10 mouse cellular contexts compared by ENCODE assay signal in the genomic region with DNA sequence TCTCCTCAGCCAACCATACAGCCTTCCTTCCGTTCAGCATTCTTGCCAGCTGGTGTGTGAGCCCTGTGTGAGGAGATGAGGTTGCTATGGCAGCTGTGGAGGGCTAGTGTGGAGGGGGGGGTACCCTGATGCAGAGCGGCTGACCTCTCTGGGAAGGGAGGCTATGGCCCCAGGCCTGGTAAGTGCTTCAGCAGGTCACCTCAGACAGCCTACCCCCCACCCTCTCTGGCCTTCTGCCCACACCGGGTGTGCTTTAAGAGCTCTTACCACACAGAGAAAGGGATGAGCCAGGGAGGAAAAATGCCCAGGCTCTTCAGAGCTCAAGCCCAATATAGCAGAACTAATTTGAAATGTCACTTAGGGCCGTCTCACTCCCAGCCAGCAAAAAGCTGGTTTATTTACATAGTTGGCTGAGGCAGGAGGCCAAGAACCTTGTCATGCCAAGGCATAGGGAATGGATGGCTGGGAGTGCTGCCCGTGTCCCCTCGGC.
DNase-seq lines count a peak whose midpoint lies in the region; ATAC-seq and TF ChIP-seq lines count a peak whose summit lies in the region.
"Had no signal": no experiment of that assay in that cellular context is flagged by ENCODE, and none has a peak within 500 bp of the region (broad histone marks: within the 10 kb centered on the region; RNA-seq: fewer than 3 reads in every experiment).

No protein-coding gene starts in this region.

- H3K9ac ChIP-seq in embryonic facial prominence, embryonic 14.5 days (ENCODE audit: low read depth, low read length) = no peak overlapping the region
- H3K9ac ChIP-seq in intestine, embryonic 16.5 days (ENCODE audit: low read depth, low read length) = no peak overlapping the region
- H3K9ac ChIP-seq in neural tube, embryonic 13.5 days = no peak overlapping the region
- H3K9ac ChIP-seq: heart, embryonic 13.5 days had no signal

- intact Hi-C loops in left cerebral cortex, adult 2 months (cut with DNase I) = no loop called here

- peak; percentile 8 to 10 for DNase-seq in layer of hippocampus, adult 8-10 months (ENCODE audit: low spot score in 2 of 2)
- DNase-seq in layer of hippocampus, adult 11-12 months (ENCODE audit: low spot score) = no peak
- peak; percentile 58 for DNase-seq in embryonic facial prominence, embryonic 14.5 days (ENCODE audit: low spot score)
- no peak for DNase-seq in left cerebral cortex, adult 2 months (ENCODE audit: extremely low spot score in 1 of 2, low spot score in 2 of 2)
- DNase-seq in ovary, adult 18-20 months (ENCODE audit: low spot score) = no peak
- DNase-seq: cerebellum, adult 9-11 months had no signal

- ATAC-seq in embryonic facial prominence, embryonic 14.5 days (ENCODE audit: low read depth) = peak; percentile 86
- ATAC-seq in intestine, embryonic 16.5 days = peak; percentile 42; the same call in 1 of the 2 replicates
- ATAC-seq in neural tube, embryonic 13.5 days (ENCODE audit: low read depth) = peak; percentile 89
- no peak for ATAC-seq in megakaryocyte progenitor cell, adult 5-6 weeks (replicated peaks; ENCODE audit: poor library complexity)

- no peaks in the 10 kb centered on the region for H3K9me3 ChIP-seq in embryonic facial prominence, embryonic 14.5 days (ENCODE audit: control insufficient read depth, low read length)
- no peaks in the 10 kb centered on the region for H3K9me3 ChIP-seq in intestine, embryonic 16.5 days (ENCODE audit: control insufficient read depth, low read length)
- no peaks in the 10 kb centered on the region for H3K9me3 ChIP-seq in neural tube, embryonic 13.5 days
- H3K9me3 ChIP-seq: heart, embryonic 13.5 days had no signal

- no peak overlapping the region for H3K4me3 ChIP-seq in embryonic facial prominence, embryonic 14.5 days (ENCODE audit: low read depth, low read length)
- no peak overlapping the region for H3K4me3 ChIP-seq in intestine, embryonic 16.5 days (ENCODE audit: low read length)
- H3K4me3 ChIP-seq in neural tube, embryonic 13.5 days = no peak overlapping the region
- no peak overlapping the region for H3K4me3 ChIP-seq in left cerebral cortex, adult 2 months
- H3K4me3 ChIP-seq: heart, embryonic 13.5 days had no signal

- TF ChIP-seq CTCF in left cerebral cortex, adult 2 months (IDR thresholded peaks at IDR 0.05) = no peak

- no peaks in the 10 kb centered on the region for H3K4me1 ChIP-seq in embryonic facial prominence, embryonic 14.5 days (ENCODE audit: control insufficient read depth, insufficient read depth, low read length)
- H3K4me1 ChIP-seq in intestine, embryonic 16.5 days (ENCODE audit: control insufficient read depth, insufficient read depth, low read length) = no peaks in the 10 kb centered on the region
- H3K4me1 ChIP-seq in neural tube, embryonic 13.5 days (replicated peaks) = peaks cover 9% of the 10 kb centered on the region; the same call in 1 of the 2 replicates

- no peaks in the 10 kb centered on the region for H3K36me3 ChIP-seq in embryonic facial prominence, embryonic 14.5 days (ENCODE audit: control insufficient read depth, insufficient read depth, low read length)
- no peaks in the 10 kb centered on the region for H3K36me3 ChIP-seq in intestine, embryonic 16.5 days (ENCODE audit: control insufficient read depth, insufficient read depth, low read length)
- no peaks in the 10 kb centered on the region for H3K36me3 ChIP-seq in neural tube, embryonic 13.5 days
- H3K36me3 ChIP-seq: heart, embryonic 13.5 days had no signal

- H3K4me2 ChIP-seq in embryonic facial prominence, embryonic 14.5 days (ENCODE audit: low read depth, low read length) = no peak overlapping the region
- no peak overlapping the region for H3K4me2 ChIP-seq in intestine, embryonic 16.5 days (ENCODE audit: low read depth, low read length)
- H3K4me2 ChIP-seq in neural tube, embryonic 13.5 days = no peak overlapping the region
- H3K4me2 ChIP-seq: heart, embryonic 13.5 days had no signal

- H3K27me3 ChIP-seq in embryonic facial prominence, embryonic 14.5 days (replicated peaks; ENCODE audit: control insufficient read depth, insufficient read depth, low read length) = peaks cover 19% of the 10 kb centered on the region
- H3K27me3 ChIP-seq in intestine, embryonic 16.5 days (replicated peaks; ENCODE audit: control insufficient read depth, insufficient read depth, low read length) = peaks cover 2% of the 10 kb centered on the region
- H3K27me3 ChIP-seq in neural tube, embryonic 13.5 days = peaks cover 61% of the 10 kb centered on the region

- WGBS in embryonic facial prominence, embryonic 14.5 days = 54% methylated on average over 6 of the region's 6 CpGs
- 71% methylated on average over 6 of the region's 6 CpGs for WGBS in intestine, embryonic 16.5 days
- WGBS in neural tube, embryonic 13.5 days = 52% methylated on average over 6 of the region's 6 CpGs

- no peak overlapping the region for H3K27ac ChIP-seq in embryonic facial prominence, embryonic 14.5 days (replicated peaks; ENCODE audit: low read depth, low read length)
- H3K27ac ChIP-seq in intestine, embryonic 16.5 days (ENCODE audit: low read length) = no peak overlapping the region
- peak overlapping the region; percentile 54; the same call in 1 of the 2 replicates for H3K27ac ChIP-seq in neural tube, embryonic 13.5 days (replicated peaks)
- H3K27ac ChIP-seq in left cerebral cortex, adult 2 months = no peak overlapping the region
- H3K27ac ChIP-seq: heart, embryonic 13.5 days had no signal

Comparison
In these comparisons a context has a peak if more than half of its experiments do, and no peak if none do; other contexts are left out.
1. DNase-seq: peak in layer of hippocampus, adult 8-10 months (2 of 2) and embryonic facial prominence, embryonic 14.5 days (single experiment); none in layer of hippocampus, adult 11-12 months (single experiment), left cerebral cortex, adult 2 months (0 of 2) and ovary, adult 18-20 months (single experiment).